Mouse (Mus musculus): ENCODE measurements at regions not wholly inside any gene's neighbourhood (a gene's known extent, or its start where the extent isn't known, plus 50 kb on each side); places are given as distances from the start of the nearest gene placed in this dataset.

- no peak overlapping the region for H3K27ac ChIP-seq
- intact Hi-C loops (cut with DNase I) = loop anchor here (5.0 kb wide), 1 partner anchor 38 kb away; no protein-coding TSS in a partner anchor
- H3K79me2 ChIP-seq (replicated peaks; ENCODE audit: control insufficient read depth, insufficient read depth, low read length) = no peaks in the 10 kb centered on the region
- DNase-seq = no peak
- WGBS = 91% methylated on average over 3 of the region's 3 CpGs
- no peaks in the 10 kb centered on the region for H3K36me3 ChIP-seq (ENCODE audit: control insufficient read depth, insufficient read depth, low read length)
- H3K27me3 ChIP-seq (ENCODE audit: control insufficient read depth, insufficient read depth, low read length) = no peaks in the 10 kb centered on the region
- TF ChIP-seq CTCF (IDR thresholded peaks at IDR 0.05) = no peak
- TF ChIP-seq POLR2A (IDR thresholded peaks at IDR 0.05; ENCODE audit: insufficient read depth, low read depth, low read length) = no peak
- no peak for TF ChIP-seq EP300 (IDR thresholded peaks at IDR 0.05; ENCODE audit: insufficient read depth, low read depth, low read length)
- no peak overlapping the region for H3K9ac ChIP-seq (ENCODE audit: low read depth, low read length)
- no peaks in the 10 kb centered on the region; the same call in 1 of the 2 replicates for H3K4me1 ChIP-seq (ENCODE audit: control insufficient read depth, insufficient read depth, low read length)
- H3K4me3 ChIP-seq = no peak overlapping the region
These were observed 85.4 kb upstream of the Itprid2 start for GRCm38 (mm10) chr2:79549781-79550180.

DNA sequence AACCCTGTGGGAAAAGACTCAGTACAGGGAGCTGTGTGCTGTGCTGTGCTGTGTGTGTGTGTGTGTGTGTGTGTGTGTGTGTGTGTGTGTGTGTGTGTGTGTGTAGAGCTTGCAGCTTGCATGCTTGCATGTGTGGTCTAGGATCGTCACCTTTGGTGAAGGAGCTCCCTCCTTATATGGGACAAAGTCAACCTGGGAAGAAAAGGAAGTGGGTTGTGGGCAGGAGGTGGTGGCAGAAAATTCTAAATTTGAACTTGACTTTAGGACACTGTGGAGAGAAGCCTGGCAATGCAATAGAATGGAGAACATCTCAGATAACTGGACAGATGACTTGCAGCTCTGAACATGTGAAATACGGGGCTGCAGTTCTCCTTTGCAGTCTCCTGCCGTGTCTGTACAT lies 84.7 kb upstream of the Itprid2 start:
- intact Hi-C loops (cut with DNase I) = no loop called here
- Histone ChIP-seq H3K36me3 (ENCODE audit: control insufficient read depth, insufficient read depth, low read length) (no peaks in the 10 kb centered on the region), H3K9ac (ENCODE audit: low read depth, low read length) (no peak overlapping the region), H3K27me3 (ENCODE audit: control insufficient read depth, insufficient read depth, low read length) (no peaks in the 10 kb centered on the region), H3K4me1 (ENCODE audit: control insufficient read depth, insufficient read depth, low read length) (peaks cover 1% of the 10 kb centered on the region), H3K27ac (no peak overlapping the region), H3K4me3 (no peak overlapping the region), H3K79me2 (replicated peaks; ENCODE audit: control insufficient read depth, insufficient read depth, low read length) (no peaks in the 10 kb centered on the region)
- no peak for DNase-seq
- WGBS = 97% methylated on average over 3 of the region's 3 CpGs
- TF ChIP-seq POLR2A (IDR thresholded peaks at IDR 0.05; ENCODE audit: insufficient read depth, low read depth, low read length) (no peak), CTCF (IDR thresholded peaks at IDR 0.05) (no peak), EP300 (IDR thresholded peaks at IDR 0.05; ENCODE audit: insufficient read depth, low read depth, low read length) (no peak)

GRCm38 (mm10) chr2:79552481-79552880 lies 82.7 kb upstream of the Itprid2 start:
- no peak for TF ChIP-seq POLR2A (IDR thresholded peaks at IDR 0.05; ENCODE audit: insufficient read depth, low read depth, low read length)
- H3K27me3 ChIP-seq (ENCODE audit: control insufficient read depth, insufficient read depth, low read length) = no peaks in the 10 kb centered on the region
- no peak for DNase-seq
- H3K9ac ChIP-seq (ENCODE audit: low read depth, low read length) = no peak overlapping the region
- H3K79me2 ChIP-seq (replicated peaks; ENCODE audit: control insufficient read depth, insufficient read depth, low read length) = no peaks in the 10 kb centered on the region
- peaks cover 1% of the 10 kb centered on the region for H3K4me1 ChIP-seq (ENCODE audit: control insufficient read depth, insufficient read depth, low read length)
- intact Hi-C loops (cut with DNase I) = no loop called here
- 82% methylated on average over 5 of the region's 5 CpGs for WGBS
- H3K4me3 ChIP-seq = no peak overlapping the region
- no peaks in the 10 kb centered on the region for H3K36me3 ChIP-seq (ENCODE audit: control insufficient read depth, insufficient read depth, low read length)
- H3K27ac ChIP-seq = no peak overlapping the region

GRCm38 (mm10) chr2:79555395-79555794 lies 79.8 kb upstream of the Itprid2 start:
- Histone ChIP-seq H3K9ac (ENCODE audit: low read depth, low read length) (no peak overlapping the region), H3K4me3 (no peak overlapping the region), H3K27ac (no peak overlapping the region), H3K4me1 (ENCODE audit: control insufficient read depth, insufficient read depth, low read length) (peaks cover 1% of the 10 kb centered on the region), H3K79me2 (replicated peaks; ENCODE audit: control insufficient read depth, insufficient read depth, low read length) (no peaks in the 10 kb centered on the region), H3K27me3 (ENCODE audit: control insufficient read depth, insufficient read depth, low read length) (no peaks in the 10 kb centered on the region), H3K36me3 (ENCODE audit: control insufficient read depth, insufficient read depth, low read length) (no peaks in the 10 kb centered on the region)
- WGBS = 47% methylated on average over 2 of the region's 2 CpGs
- TF ChIP-seq POLR2A (IDR thresholded peaks at IDR 0.05; ENCODE audit: insufficient read depth, low read depth, low read length) (no peak), CTCF (IDR thresholded peaks at IDR 0.05) (no peak), EP300 (IDR thresholded peaks at IDR 0.05; ENCODE audit: insufficient read depth, low read depth, low read length) (no peak)
- no peak for DNase-seq
- intact Hi-C loops (cut with DNase I) = no loop called here

GRCm38 (mm10) chr2:79557361-79557760 lies 77.8 kb upstream of the Itprid2 start:
- peaks cover 1% of the 10 kb centered on the region for H3K4me1 ChIP-seq (ENCODE audit: control insufficient read depth, insufficient read depth, low read length)
- no peak overlapping the region for H3K4me3 ChIP-seq
- H3K9ac ChIP-seq (ENCODE audit: low read depth, low read length) = no peak overlapping the region
- DNase-seq = no peak
- no peaks in the 10 kb centered on the region for H3K27me3 ChIP-seq (ENCODE audit: control insufficient read depth, insufficient read depth, low read length)
- H3K27ac ChIP-seq = no peak overlapping the region
- intact Hi-C loops (cut with DNase I) = no loop called here
- 83% methylated on average over 3 of the region's 3 CpGs for WGBS
- no peak for TF ChIP-seq POLR2A (IDR thresholded peaks at IDR 0.05; ENCODE audit: insufficient read depth, low read depth, low read length)
- TF ChIP-seq EP300 (IDR thresholded peaks at IDR 0.05; ENCODE audit: insufficient read depth, low read depth, low read length) = no peak
- no peak for TF ChIP-seq CTCF (IDR thresholded peaks at IDR 0.05)
- H3K36me3 ChIP-seq (ENCODE audit: control insufficient read depth, insufficient read depth, low read length) = no peaks in the 10 kb centered on the region
- H3K79me2 ChIP-seq (replicated peaks; ENCODE audit: control insufficient read depth, insufficient read depth, low read length) = no peaks in the 10 kb centered on the region

DNA sequence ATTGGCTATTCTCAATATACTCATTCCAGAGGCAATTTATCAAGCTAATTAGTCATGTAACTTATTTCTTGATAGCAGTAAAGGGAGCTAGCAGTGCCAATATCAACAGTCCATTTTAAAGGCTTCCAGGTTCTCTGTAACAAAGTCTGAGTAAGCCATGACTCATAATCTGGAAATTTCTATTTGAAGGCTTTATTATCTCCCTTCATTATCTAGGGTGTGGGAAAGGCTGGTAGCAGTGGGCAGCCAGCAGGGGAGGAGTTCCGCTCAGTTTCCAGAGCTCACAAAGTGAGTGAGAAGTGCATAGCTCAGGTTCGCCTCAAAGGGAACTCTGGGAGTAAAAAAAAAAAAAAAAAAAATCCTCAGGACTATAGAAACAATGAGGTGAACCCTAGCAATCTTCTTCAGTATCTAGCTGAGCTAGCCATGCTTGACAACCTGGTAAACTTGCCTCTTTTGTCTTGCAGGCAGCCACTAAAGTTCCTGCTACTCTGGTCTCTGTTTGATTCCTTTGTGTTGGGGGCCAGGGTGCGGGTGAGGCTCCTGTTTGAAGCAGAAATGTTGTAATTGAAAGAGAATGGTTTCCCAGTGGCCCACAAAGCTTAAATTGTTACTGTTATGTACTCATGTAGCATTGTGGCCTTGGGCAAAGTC lies 68.7 kb upstream of the Itprid2 start:
- Histone ChIP-seq H3K27ac (peak overlapping the region; percentile 82), H3K4me1 (ENCODE audit: control insufficient read depth, insufficient read depth, low read length) (peaks cover 7% of the 10 kb centered on the region), H3K4me3 (no peak overlapping the region), H3K36me3 (ENCODE audit: control insufficient read depth, insufficient read depth, low read length) (peaks cover 17% of the 10 kb centered on the region), H3K9ac (ENCODE audit: low read depth, low read length) (no peak overlapping the region), H3K79me2 (replicated peaks; ENCODE audit: control insufficient read depth, insufficient read depth, low read length) (no peaks in the 10 kb centered on the region), H3K27me3 (ENCODE audit: control insufficient read depth, insufficient read depth, low read length) (no peaks in the 10 kb centered on the region)
- DNase-seq = no peak
- TF ChIP-seq CTCF (IDR thresholded peaks at IDR 0.05) = 0 out of 2 replicates have a peak, but pooled peaks have one; percentile 19
- TF ChIP-seq EP300 (IDR thresholded peaks at IDR 0.05; ENCODE audit: insufficient read depth, low read depth, low read length) = no peak
- 42% methylated on average over 3 of the region's 3 CpGs for WGBS
- intact Hi-C loops (cut with DNase I) = no loop called here

All from heart, adult 2 months (tissue).